ENCODE assay signal across 8 mouse cellular contexts in genomic region chr6:66896119-66896920, GRCm38 (mm10). TPM values are rescaled to one million over a fixed set of nuclear protein-coding genes. Genes with fewer than 3 reads are reported as not detected.
A peak's percentile ranks its signal among the peaks of the same experiment; 100 is the strongest.
DNase-seq lines count a peak whose midpoint lies in the region; ATAC-seq lines count a peak whose summit lies in the region.

Gng12 (plus strand) TSS chr6:66896397.

- H3K27me3 ChIP-seq in forebrain, embryonic 10.5 days (ENCODE audit: poor library complexity, severe bottlenecking) = peaks cover 16% of the 10 kb centered on the region
- H3K27me3 ChIP-seq in heart, embryonic 14.5 days (ENCODE audit: control insufficient read depth, insufficient read depth, low read length) = no peaks in the 10 kb centered on the region
- peaks cover 11% of the 10 kb centered on the region for H3K27me3 ChIP-seq in liver, embryonic 13.5 days
- no peaks in the 10 kb centered on the region for H3K27me3 ChIP-seq in stomach, embryonic 15.5 days (replicated peaks)

- no peaks in the 10 kb centered on the region for H3K36me3 ChIP-seq in forebrain, embryonic 10.5 days (replicated peaks)
- H3K36me3 ChIP-seq in heart, embryonic 14.5 days (ENCODE audit: control insufficient read depth, insufficient read depth, low read length) = no peaks in the 10 kb centered on the region
- no peaks in the 10 kb centered on the region for H3K36me3 ChIP-seq in liver, embryonic 13.5 days
- no peaks in the 10 kb centered on the region for H3K36me3 ChIP-seq in stomach, embryonic 15.5 days

- WGBS in forebrain, embryonic 10.5 days = under 1% methylated on average over 83 of the region's 98 CpGs
- WGBS in heart, embryonic 14.5 days = under 1% methylated on average over 86 of the region's 98 CpGs
- WGBS in liver, embryonic 13.5 days (ENCODE audit: insufficient replicate concordance) = under 1% methylated on average over 93 of the region's 98 CpGs
- WGBS in stomach, embryonic 15.5 days = under 1% methylated on average over 80 of the region's 98 CpGs

- H3K4me1 ChIP-seq in forebrain, embryonic 10.5 days = peaks cover 21% of the 10 kb centered on the region
- peaks cover 0 to 8% of the 10 kb centered on the region in 2 experiments; a peak in 2 of 4 replicates for H3K4me1 ChIP-seq in heart, embryonic 14.5 days (ENCODE audit: control insufficient read depth in 2 of 2, insufficient read depth in 2 of 2, low read length in 2 of 2)
- peaks cover 33% of the 10 kb centered on the region for H3K4me1 ChIP-seq in liver, embryonic 13.5 days (replicated peaks)
- H3K4me1 ChIP-seq in stomach, embryonic 15.5 days = 0 out of 2 replicates have a peak, but pooled peaks cover 13% of the 10 kb centered on the region

- H3K9ac ChIP-seq in heart, embryonic 14.5 days (ENCODE audit: low read length) = peak within 1 kb of the TSS; percentile 82
- H3K9ac ChIP-seq in liver, embryonic 13.5 days = peak within 1 kb of the TSS; percentile 86
- H3K9ac ChIP-seq in stomach, embryonic 15.5 days = peak within 1 kb of the TSS; percentile 78

- peak within 1 kb of the TSS; percentile 85 for H3K4me3 ChIP-seq in forebrain, embryonic 10.5 days
- H3K4me3 ChIP-seq in heart, embryonic 14.5 days (ENCODE audit: control insufficient read depth in 1 of 2, insufficient read depth in 1 of 2, low read depth in 1 of 2, low read length in 2 of 2) = peak within 1 kb of the TSS; percentile 68 to 83
- peak within 1 kb of the TSS; percentile 77 for H3K4me3 ChIP-seq in liver, embryonic 13.5 days (replicated peaks)
- H3K4me3 ChIP-seq in stomach, embryonic 15.5 days (replicated peaks) = peak within 1 kb of the TSS; percentile 93

- peak; percentile 92 for ATAC-seq in heart, embryonic 14.5 days (ENCODE audit: insufficient number of reproducible peaks, insufficient read depth, low FRiP score, low read depth)
- peak; percentile 93 for ATAC-seq in liver, embryonic 13.5 days (ENCODE audit: low read depth)
- peak; percentile 93 for ATAC-seq in stomach, embryonic 15.5 days (ENCODE audit: insufficient read depth, low FRiP score, low read depth)

- peak within 1 kb of the TSS; percentile 70 for H3K4me2 ChIP-seq in heart, embryonic 14.5 days (ENCODE audit: low read length)
- H3K4me2 ChIP-seq in liver, embryonic 13.5 days = peak within 1 kb of the TSS; percentile 99
- H3K4me2 ChIP-seq in stomach, embryonic 15.5 days = peak within 1 kb of the TSS; percentile 83

- peak within 1 kb of the TSS; percentile 89 for H3K27ac ChIP-seq in forebrain, embryonic 10.5 days
- H3K27ac ChIP-seq in heart, embryonic 14.5 days (replicated peaks in 1 of 2; ENCODE audit: control insufficient read depth in 1 of 2, insufficient read depth in 1 of 2, low read depth in 2 of 2, low read length in 2 of 2) = peak within 1 kb of the TSS; percentile 15 to 62; a peak in 3 of 4 replicates
- H3K27ac ChIP-seq in liver, embryonic 13.5 days = peak within 1 kb of the TSS; percentile 53
- H3K27ac ChIP-seq in stomach, embryonic 15.5 days = peak within 1 kb of the TSS; percentile 70

- DNase-seq in CD4-positive helper T cell, adult 2 months (ENCODE audit: low read depth, low spot score) = peak; percentile 82
- peak; percentile 44 for DNase-seq in c-Kit-positive CD71-negative TER-119-negative erythroid progenitor cells, embryonic 14.5 days (ENCODE audit: low read depth)
- DNase-seq in forebrain, embryonic 10.5 days (ENCODE audit: extremely low spot score, low spot score) = peak; percentile 65
- peak; percentile 93 for DNase-seq in kidney, postnatal 14 days
- peak; percentile 79 for DNase-seq in liver, embryonic 13.5 days
- DNase-seq in natural killer cell, adult 2 months (ENCODE audit: low spot score in 2 of 2) = peak; percentile 68 to 74

- H3K9me3 ChIP-seq in forebrain, embryonic 10.5 days = no peaks in the 10 kb centered on the region
- no peaks in the 10 kb centered on the region for H3K9me3 ChIP-seq in heart, embryonic 14.5 days (ENCODE audit: control insufficient read depth, low read length)
- H3K9me3 ChIP-seq in liver, embryonic 13.5 days (replicated peaks) = no peaks in the 10 kb centered on the region
- no peaks in the 10 kb centered on the region for H3K9me3 ChIP-seq in stomach, embryonic 15.5 days

RNA-seq across cellular contexts. Expression of gene Gng12, which starts in this region (rescaled TPM):
- polyA plus RNA-seq in forebrain, embryonic 10.5 days (2016; fragmentation: Nextera tagmentation; extraction: Ambion mirVana) = 50.3 and 51.2 TPM in 2 replicates
- 72.4 and 73.9 TPM in 2 replicates for polyA plus RNA-seq in heart, embryonic 14.5 days (2014; fragmentation: Nextera tagmentation; extraction: Ambion mirVana)
- polyA plus RNA-seq in liver, embryonic 13.5 days (2015; fragmentation: Nextera tagmentation; extraction: Ambion mirVana) = 26.4 and 31.9 TPM in 2 replicates
- polyA plus RNA-seq in stomach, embryonic 15.5 days (2015; fragmentation: Nextera tagmentation; extraction: Ambion mirVana) = 103 and 105 TPM in 2 replicates

Comparison
In these comparisons a context has a peak if more than half of its experiments do, and no peak if none do; other contexts are left out.
1. Peak in every context shown above with its lines: DNase-seq, ATAC-seq, H3K4me3 ChIP-seq and H3K27ac ChIP-seq.
2. H3K27ac ChIP-seq: peak in every context shown above with its lines; median percentile 89 in forebrain, embryonic 10.5 days; 70 in stomach, embryonic 15.5 days; 53 in liver, embryonic 13.5 days; 38 in heart, embryonic 14.5 days.